Mouse (Mus musculus) thymus, adult 2 months (tissue): ENCODE measurements around the gene Fam126a.

Source experiments
- CTCF ChIP-seq: fragments of 200-500 bp; IDR thresholded peaks from 2 replicates; pipeline ENCODE4 v1.5.1; 2012; ENCODE audit warnings: mild to moderate bottlenecking, control low read depth, low read length, moderate library complexity, borderline replicate concordance; ENCODE audit not compliant: control insufficient read depth, poor library complexity, insufficient read depth; ENCODE audit errors: extremely low read depth
- POLR2A ChIP-seq: fragments of 200-500 bp; IDR thresholded peaks from 2 replicates; pipeline ENCODE4 v1.6.1; 2012; ENCODE audit warnings: mild to moderate bottlenecking, low read length, control low read depth, moderate library complexity; ENCODE audit not compliant: control insufficient read depth, poor library complexity, insufficient read depth; ENCODE audit errors: extremely low read depth

DNA sequence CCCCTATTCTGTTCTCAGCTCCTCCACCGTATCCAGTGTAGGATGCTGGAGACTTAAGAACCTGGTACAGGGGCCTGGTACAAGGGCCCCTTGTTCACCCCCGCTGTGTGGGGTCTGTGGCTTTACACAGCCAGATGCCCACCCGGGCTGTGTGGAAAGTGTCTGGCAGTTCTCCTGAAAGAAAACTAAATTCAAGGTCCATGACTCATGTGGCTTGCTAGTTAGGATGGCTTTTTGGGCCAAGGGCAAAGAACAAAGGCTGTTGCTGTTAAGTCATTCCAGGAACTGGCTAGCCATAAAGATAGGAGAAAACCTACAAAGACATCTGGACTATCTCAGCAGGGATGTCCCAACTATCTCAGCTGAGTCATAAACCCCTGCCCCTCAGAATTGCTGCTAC lies 121.2 kb downstream of the Fam126a start:
- TF ChIP-seq CTCF (no peak), POLR2A (no peak)
